Mouse (Mus musculus): Measurements from ENCODE around the gene Cdkl1. TPM values are rescaled to one million over a fixed set of nuclear protein-coding genes. Genes with fewer than 3 reads are reported as not detected.

Cdkl1 gene
- polyA plus RNA-seq, 1 experiment: 99.0 TPM

- no peak overlapping the region for H3K27ac ChIP-seq (ENCODE audit: insufficient read depth, low read depth, low read length)
- 30% methylated on average over 10 of the region's 10 CpGs for WGBS
- peaks cover 3% of the 10 kb centered on the region; the same call in 1 of the 2 replicates for H3K36me3 ChIP-seq (ENCODE audit: control insufficient read depth, insufficient read depth, low read length)
- H3K4me3 ChIP-seq (ENCODE audit: insufficient read depth, low read depth, low read length): no peak overlapping the region
- H3K4me1 ChIP-seq (ENCODE audit: control insufficient read depth, insufficient read depth, low read length): no peaks in the 10 kb centered on the region
- TF ChIP-seq POLR2A (IDR thresholded peaks at IDR 0.05; ENCODE audit: low read depth, low read length) (no peak), CTCF (conservative IDR thresholded peaks at IDR 0.05; ENCODE audit: insufficient read depth, insufficient read length, low read depth, low read length) (0 out of 2 replicates have a peak, but pooled peaks have one; percentile 9)
- peak; percentile 67 for DNase-seq
- no peaks in the 10 kb centered on the region for H3K27me3 ChIP-seq (replicated peaks; ENCODE audit: control insufficient read depth, insufficient read depth, low read length)
Observed at GRCm38 (mm10) chr12:69751864-69752341, 39.2 kb downstream of the Cdkl1 start.

GRCm38 (mm10) chr12:69744138-69744537 is 46.9 kb downstream of the Cdkl1 start:
- no peak for DNase-seq
- Histone ChIP-seq H3K4me1 (ENCODE audit: control insufficient read depth, insufficient read depth, low read length) (no peaks in the 10 kb centered on the region; the same call in 1 of the 2 replicates), H3K4me3 (ENCODE audit: insufficient read depth, low read depth, low read length) (no peak overlapping the region), H3K27me3 (replicated peaks; ENCODE audit: control insufficient read depth, insufficient read depth, low read length) (no peaks in the 10 kb centered on the region), H3K36me3 (ENCODE audit: control insufficient read depth, insufficient read depth, low read length) (peaks cover 1% of the 10 kb centered on the region), H3K27ac (ENCODE audit: insufficient read depth, low read depth, low read length) (no peak overlapping the region)
- 71% methylated on average over 5 of the region's 5 CpGs for WGBS
- no peak for TF ChIP-seq CTCF (conservative IDR thresholded peaks at IDR 0.05; ENCODE audit: insufficient read depth, insufficient read length, low read depth, low read length)
- TF ChIP-seq POLR2A (IDR thresholded peaks at IDR 0.05; ENCODE audit: low read depth, low read length): no peak

DNA sequence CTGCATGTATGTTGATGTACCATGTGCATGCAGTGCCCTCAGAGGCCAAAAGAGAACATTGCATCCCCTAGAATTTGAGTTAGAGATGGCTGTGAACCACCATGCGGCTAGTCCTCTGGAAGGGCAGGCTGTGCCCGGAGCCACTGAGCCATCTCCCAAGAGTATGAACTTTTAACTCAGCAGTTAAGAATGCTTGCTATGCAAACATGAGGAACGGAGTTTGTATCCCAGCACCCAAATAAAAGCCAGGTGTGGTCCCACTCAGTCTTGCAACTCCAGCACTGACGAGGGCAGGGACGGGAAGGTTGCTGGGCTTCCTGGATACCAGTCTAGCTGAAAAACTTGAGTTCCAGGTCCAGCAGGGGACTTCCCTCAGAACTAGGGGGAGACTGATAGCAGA is 49.1 kb downstream of the Cdkl1 start:
- peak; percentile 31 for DNase-seq
- H3K4me3 ChIP-seq (ENCODE audit: insufficient read depth, low read depth, low read length): no peak overlapping the region
- 45% methylated on average over 5 of the region's 5 CpGs for WGBS
- H3K27ac ChIP-seq (ENCODE audit: insufficient read depth, low read depth, low read length): no peak overlapping the region
- no peaks in the 10 kb centered on the region; the same call in 1 of the 2 replicates for H3K4me1 ChIP-seq (ENCODE audit: control insufficient read depth, insufficient read depth, low read length)
- H3K36me3 ChIP-seq (ENCODE audit: control insufficient read depth, insufficient read depth, low read length): peaks cover 1% of the 10 kb centered on the region
- TF ChIP-seq CTCF (conservative IDR thresholded peaks at IDR 0.05; ENCODE audit: insufficient read depth, insufficient read length, low read depth, low read length): no peak
- no peak for TF ChIP-seq POLR2A (IDR thresholded peaks at IDR 0.05; ENCODE audit: low read depth, low read length)
- H3K27me3 ChIP-seq (replicated peaks; ENCODE audit: control insufficient read depth, insufficient read depth, low read length): no peaks in the 10 kb centered on the region

DNA sequence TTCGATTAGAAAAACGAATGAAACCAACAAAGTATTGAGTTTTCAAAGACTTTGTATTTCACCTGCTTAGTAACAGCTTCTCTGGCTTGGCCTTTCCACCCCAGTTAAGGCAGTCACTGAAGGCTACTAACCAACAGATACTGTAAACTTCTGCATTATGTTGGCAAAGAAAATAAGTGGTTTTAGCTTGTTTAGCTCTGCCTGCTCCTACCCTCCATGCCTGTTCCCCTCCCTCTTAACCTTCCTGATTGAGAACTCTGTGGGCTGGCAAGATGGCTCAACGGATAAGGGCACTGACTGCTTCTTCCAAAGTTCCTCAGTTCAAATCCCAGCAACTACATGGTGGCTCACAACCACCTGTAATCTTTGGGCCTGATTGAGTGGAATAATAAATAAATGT is 57.1 kb downstream of the Cdkl1 start:
- 67% methylated on average over 3 of the region's 3 CpGs for WGBS
- H3K36me3 ChIP-seq (ENCODE audit: control insufficient read depth, insufficient read depth, low read length): no peaks in the 10 kb centered on the region
- no peak overlapping the region for H3K27ac ChIP-seq (ENCODE audit: insufficient read depth, low read depth, low read length)
- H3K4me3 ChIP-seq (ENCODE audit: insufficient read depth, low read depth, low read length): no peak overlapping the region
- H3K4me1 ChIP-seq (ENCODE audit: control insufficient read depth, insufficient read depth, low read length): peaks cover 7% of the 10 kb centered on the region
- DNase-seq: no peak
- no peak for TF ChIP-seq POLR2A (IDR thresholded peaks at IDR 0.05; ENCODE audit: low read depth, low read length)
- no peak for TF ChIP-seq CTCF (conservative IDR thresholded peaks at IDR 0.05; ENCODE audit: insufficient read depth, insufficient read length, low read depth, low read length)
- H3K27me3 ChIP-seq (replicated peaks; ENCODE audit: control insufficient read depth, insufficient read depth, low read length): no peaks in the 10 kb centered on the region

GRCm38 (mm10) chr12:69733518-69733917 is 57.5 kb downstream of the Cdkl1 start:
- Histone ChIP-seq H3K4me1 (ENCODE audit: control insufficient read depth, insufficient read depth, low read length) (peaks cover 7% of the 10 kb centered on the region), H3K27ac (ENCODE audit: insufficient read depth, low read depth, low read length) (no peak overlapping the region), H3K27me3 (replicated peaks; ENCODE audit: control insufficient read depth, insufficient read depth, low read length) (no peaks in the 10 kb centered on the region), H3K36me3 (ENCODE audit: control insufficient read depth, insufficient read depth, low read length) (no peaks in the 10 kb centered on the region), H3K4me3 (ENCODE audit: insufficient read depth, low read depth, low read length) (no peak overlapping the region)
- TF ChIP-seq POLR2A (IDR thresholded peaks at IDR 0.05; ENCODE audit: low read depth, low read length) (no peak), CTCF (conservative IDR thresholded peaks at IDR 0.05; ENCODE audit: insufficient read depth, insufficient read length, low read depth, low read length) (no peak)
- WGBS: 0% methylated on average over 2 of the region's 2 CpGs
- peak; percentile 55 for DNase-seq

GRCm38 (mm10) chr12:69732221-69732620 is 58.8 kb downstream of the Cdkl1 start:
- Histone ChIP-seq H3K27me3 (replicated peaks; ENCODE audit: control insufficient read depth, insufficient read depth, low read length) (no peaks in the 10 kb centered on the region), H3K4me3 (ENCODE audit: insufficient read depth, low read depth, low read length) (no peak overlapping the region), H3K27ac (ENCODE audit: insufficient read depth, low read depth, low read length) (no peak overlapping the region), H3K4me1 (ENCODE audit: control insufficient read depth, insufficient read depth, low read length) (peaks cover 7% of the 10 kb centered on the region), H3K36me3 (ENCODE audit: control insufficient read depth, insufficient read depth, low read length) (no peaks in the 10 kb centered on the region)
- WGBS: 67% methylated on average over 5 of the region's 5 CpGs
- no peak for DNase-seq
- TF ChIP-seq POLR2A (IDR thresholded peaks at IDR 0.05; ENCODE audit: low read depth, low read length) (no peak), CTCF (conservative IDR thresholded peaks at IDR 0.05; ENCODE audit: insufficient read depth, insufficient read length, low read depth, low read length) (no peak)

GRCm38 (mm10) chr12:69730306-69730705 is 60.8 kb downstream of the Cdkl1 start:
- Histone ChIP-seq H3K4me3 (ENCODE audit: insufficient read depth, low read depth, low read length) (no peak overlapping the region), H3K4me1 (ENCODE audit: control insufficient read depth, insufficient read depth, low read length) (peaks cover 9% of the 10 kb centered on the region), H3K27ac (ENCODE audit: insufficient read depth, low read depth, low read length) (no peak overlapping the region), H3K27me3 (replicated peaks; ENCODE audit: control insufficient read depth, insufficient read depth, low read length) (no peaks in the 10 kb centered on the region), H3K36me3 (ENCODE audit: control insufficient read depth, insufficient read depth, low read length) (no peaks in the 10 kb centered on the region)
- no peak for DNase-seq
- TF ChIP-seq POLR2A (IDR thresholded peaks at IDR 0.05; ENCODE audit: low read depth, low read length): no peak
- no peak for TF ChIP-seq CTCF (conservative IDR thresholded peaks at IDR 0.05; ENCODE audit: insufficient read depth, insufficient read length, low read depth, low read length)
- WGBS: 94% methylated on average over 1 of the region's 1 CpGs
